Mouse (Mus musculus) forebrain, postnatal 0 days (tissue): ENCODE results near the gene Pam. TPM values are rescaled to one million over a fixed set of nuclear protein-coding genes. Genes with fewer than 3 reads are reported as not detected.

Experiments used
- ATAC-seq: fragments of 200-750 bp; cut with Nextera tagmentation; 2 replicates; pipeline ENCODE4 v1.8.0; 2017; ENCODE audit warnings: mild to moderate bottlenecking, moderate library complexity
- DNase-seq: peaks from one replicate; pipeline ENCODE4 v3.0.0-alpha.2; 2015
- H3K27ac ChIP-seq: fragments of 300-500 bp; sonication (generic); 2 replicates; pipeline ENCODE4 v1.5.1; 2014; ENCODE audit warnings: low read depth, mild to moderate bottlenecking, antibody characterized with exemption, low read length, moderate library complexity, mixed read lengths
- H3K27me3 ChIP-seq: fragments of 300-500 bp; sonication (generic); 2 replicates; pipeline ENCODE4 v1.6.1; 2014; ENCODE audit warnings: mild to moderate bottlenecking, low read length, mixed read lengths; ENCODE audit not compliant: insufficient read depth
- H3K36me3 ChIP-seq: fragments of 300-500 bp; sonication (generic); 2 replicates; pipeline ENCODE4 v1.6.1; 2014; ENCODE audit warnings: mild to moderate bottlenecking, moderate library complexity; ENCODE audit not compliant: insufficient read depth
- H3K4me1 ChIP-seq: fragments of 300-500 bp; sonication (generic); 2 replicates; pipeline ENCODE4 v1.6.1; 2014; ENCODE audit warnings: antibody characterized with exemption; ENCODE audit not compliant: insufficient read depth
- H3K4me2 ChIP-seq: fragments of 300-500 bp; sonication (generic); 2 replicates; pipeline ENCODE4 v1.6.1; 2014; ENCODE audit warnings: low read depth, mild to moderate bottlenecking, moderate library complexity
- H3K4me3 ChIP-seq: fragments of 300-500 bp; sonication (generic); 2 replicates; pipeline ENCODE4 v1.5.1; 2014; ENCODE audit warnings: low read depth, low read length, mixed read lengths
- H3K9ac ChIP-seq: fragments of 300-500 bp; sonication (generic); 2 replicates; pipeline ENCODE4 v1.6.1; 2014; ENCODE audit warnings: mild to moderate bottlenecking
- H3K9me3 ChIP-seq: fragments of 300-500 bp; sonication (generic); 2 replicates; pipeline ENCODE4 v1.6.1; 2016; ENCODE audit warnings: low read length
- CTCF ChIP-seq: sonication (generic); IDR thresholded peaks from 2 replicates; pipeline ENCODE4 v1.5.1; 2016; ENCODE audit warnings: antibody characterized with exemption, control low read depth, low read depth
- WGBS: fragments of 180-500 bp; shearing (Covaris S2); extraction: QIAGEN DNeasy Blood & Tissue Kit; methylation state at CpG from one replicate; pipeline ENCODE4 v1.1.7; 2014; 5-methylcytosine and 5-hydroxymethylcytosine counted together
- polyA plus RNA-seq: library from polyadenylated mRNA; unstranded; fragments of >200 nt; fragmentation: Nextera tagmentation; extraction: Ambion mirVana; gene quantifications from 2 replicates; pipeline ENCODE4 v1.2.1, GENCODE M21; 2015
- total RNA-seq: library from RNA; depleted of rRNA; stranded (reverse); fragments of >200 nt; gene quantifications from 2 replicates; pipeline ENCODE4 v1.2.3, GENCODE M21; 2014

Gene Pam
- total and polyA plus RNA-seq, 2 experiments from 2014 or later: 43.7 to 93.3 TPM

- 1% methylated on average over 47 of the region's 47 CpGs for WGBS
- H3K27ac ChIP-seq: peak overlapping the region; percentile 91
- H3K4me2 ChIP-seq: peak overlapping the region; percentile 94
- H3K9ac ChIP-seq: peak overlapping the region; percentile 82
- no peaks in the 10 kb centered on the region for H3K9me3 ChIP-seq
- no peak; the same call in 1 of the 2 replicates for TF ChIP-seq CTCF
- H3K4me1 ChIP-seq: 0 out of 2 replicates have a peak, but pooled peaks cover 11% of the 10 kb centered on the region
- no peaks in the 10 kb centered on the region for H3K36me3 ChIP-seq
- H3K4me3 ChIP-seq: peak overlapping the region; percentile 72
- peak; percentile 88 for ATAC-seq
- peak; percentile 70 for DNase-seq
- H3K27me3 ChIP-seq: no peaks in the 10 kb centered on the region
These were observed 118.5 kb downstream of the Pam start for GRCm38 (mm10) chr1:97976873-97977473.

- DNase-seq (peak; percentile 39), ATAC-seq (no peak)
- H3K9me3 ChIP-seq: no peaks in the 10 kb centered on the region
- peak overlapping the region; percentile 82; the same call in 1 of the 2 replicates for H3K9ac ChIP-seq
- 0 out of 2 replicates have a peak, but pooled peaks cover 11% of the 10 kb centered on the region for H3K4me1 ChIP-seq
- no peak overlapping the region for H3K27ac ChIP-seq
- H3K27me3 ChIP-seq: no peaks in the 10 kb centered on the region
- no peaks in the 10 kb centered on the region for H3K36me3 ChIP-seq
- H3K4me2 ChIP-seq: peak overlapping the region; percentile 94
- peak overlapping the region; percentile 72 for H3K4me3 ChIP-seq
- TF ChIP-seq CTCF: no peak; the same call in 1 of the 2 replicates
- 44% methylated on average over 13 of the region's 13 CpGs for WGBS
These were observed 119.4 kb downstream of the Pam start for GRCm38 (mm10) chr1:97976072-97976471.

- peak overlapping the region; percentile 28 for H3K9ac ChIP-seq
- DNase-seq (peak; percentile 57), ATAC-seq (peak; percentile 34; the same call in 1 of the 2 replicates)
- H3K4me1 ChIP-seq: 0 out of 2 replicates have a peak, but pooled peaks cover 11% of the 10 kb centered on the region
- peak overlapping the region; percentile 35 for H3K4me2 ChIP-seq
- H3K9me3 ChIP-seq: no peaks in the 10 kb centered on the region
- H3K36me3 ChIP-seq: 0 out of 2 replicates have a peak, but pooled peaks cover 3% of the 10 kb centered on the region
- TF ChIP-seq CTCF: no peak
- H3K27me3 ChIP-seq: no peaks in the 10 kb centered on the region
- 23% methylated on average over 11 of the region's 11 CpGs for WGBS
- peak overlapping the region; percentile 20 for H3K4me3 ChIP-seq
- no peak overlapping the region for H3K27ac ChIP-seq
These were observed 120.5 kb downstream of the Pam start for GRCm38 (mm10) chr1:97974968-97975367.

GRCm38 (mm10) chr1:97969765-97970164, 125.7 kb downstream of the Pam start:
- ATAC-seq: no peak
- H3K27ac ChIP-seq: no peak overlapping the region
- H3K4me3 ChIP-seq: no peak overlapping the region
- peaks cover 10% of the 10 kb centered on the region; the same call in 1 of the 2 replicates for H3K36me3 ChIP-seq
- no peaks in the 10 kb centered on the region for H3K27me3 ChIP-seq
- H3K9ac ChIP-seq: no peak overlapping the region
- 92% methylated on average over 4 of the region's 4 CpGs for WGBS
- no peak overlapping the region for H3K4me2 ChIP-seq
- no peak for DNase-seq
- H3K4me1 ChIP-seq: 0 out of 2 replicates have a peak, but pooled peaks cover 3% of the 10 kb centered on the region
- TF ChIP-seq CTCF: no peak
- no peaks in the 10 kb centered on the region for H3K9me3 ChIP-seq

GRCm38 (mm10) chr1:97963711-97964110, 131.7 kb downstream of the Pam start:
- no peak overlapping the region for H3K9ac ChIP-seq
- DNase-seq (no peak), ATAC-seq (no peak)
- H3K4me1 ChIP-seq: no peaks in the 10 kb centered on the region
- H3K9me3 ChIP-seq: no peaks in the 10 kb centered on the region
- H3K27ac ChIP-seq: no peak overlapping the region
- H3K4me3 ChIP-seq: no peak overlapping the region
- no peak overlapping the region for H3K4me2 ChIP-seq
- no peaks in the 10 kb centered on the region for H3K27me3 ChIP-seq
- WGBS: 69% methylated on average over 2 of the region's 2 CpGs
- no peak for TF ChIP-seq CTCF
- no peaks in the 10 kb centered on the region for H3K36me3 ChIP-seq

- no peak for TF ChIP-seq CTCF
- H3K27me3 ChIP-seq: no peaks in the 10 kb centered on the region
- no peaks in the 10 kb centered on the region for H3K4me1 ChIP-seq
- no peak; the same call in 1 of the 2 replicates for ATAC-seq
- DNase-seq: no peak
- no peaks in the 10 kb centered on the region for H3K36me3 ChIP-seq
- no peaks in the 10 kb centered on the region for H3K9me3 ChIP-seq
- H3K4me3 ChIP-seq: no peak overlapping the region
- WGBS: 67% methylated on average over 7 of the region's 7 CpGs
- H3K27ac ChIP-seq: no peak overlapping the region
- no peak overlapping the region for H3K9ac ChIP-seq
- no peak overlapping the region for H3K4me2 ChIP-seq
These were observed 133.3 kb downstream of the Pam start for GRCm38 (mm10) chr1:97962134-97962533.

- Histone ChIP-seq H3K9ac (no peak overlapping the region), H3K4me3 (no peak overlapping the region), H3K9me3 (no peaks in the 10 kb centered on the region), H3K36me3 (no peaks in the 10 kb centered on the region), H3K4me2 (no peak overlapping the region), H3K27me3 (no peaks in the 10 kb centered on the region), H3K4me1 (no peaks in the 10 kb centered on the region), H3K27ac (no peak overlapping the region)
- DNase-seq: no peak
- no peak for ATAC-seq
- TF ChIP-seq CTCF: no peak
- 60% methylated on average over 3 of the region's 3 CpGs for WGBS
These were observed 134.8 kb downstream of the Pam start for GRCm38 (mm10) chr1:97960681-97961080.
